Mouse (Mus musculus) spleen, adult 2 months (tissue): Measurements from ENCODE around the gene Ereg. TPM values are rescaled to one million over a fixed set of nuclear protein-coding genes. Genes with fewer than 3 reads are reported as not detected.
A peak's percentile ranks its signal among the peaks of the same experiment; 100 is the strongest.

ENCODE experiments used
- DNase-seq, 2 experiments: peaks; one replicate each; pipeline versions ENCODE4 v3.0.0 to v3.0.0-alpha.2; 2012 to 2021; ENCODE audit warnings: low spot score in 2 of 2, low read depth in 1 of 2
- H3K27ac ChIP-seq: fragments of 200-500 bp; 2 replicates; pipeline ENCODE4 v1.5.1; 2012; ENCODE audit warnings: low read length, inconsistent platforms; ENCODE audit not compliant: insufficient read depth
- H3K27me3 ChIP-seq: fragments of 200-500 bp; 2 replicates; pipeline ENCODE4 v1.6.1; 2012; ENCODE audit warnings: mild to moderate bottlenecking, moderate library complexity, low read length, inconsistent platforms; ENCODE audit not compliant: control insufficient read depth, insufficient read depth
- H3K36me3 ChIP-seq: fragments of 200-500 bp; 2 replicates; pipeline ENCODE4 v1.6.1; 2012; ENCODE audit warnings: mild to moderate bottlenecking, low read length, inconsistent platforms; ENCODE audit not compliant: control insufficient read depth, insufficient read depth
- H3K4me1 ChIP-seq: fragments of 200-500 bp; 2 replicates; pipeline ENCODE4 v1.6.1; 2011; ENCODE audit warnings: inconsistent platforms; ENCODE audit not compliant: control insufficient read depth, insufficient read depth, insufficient read length
- H3K4me3 ChIP-seq: fragments of 200-500 bp; 2 replicates; pipeline ENCODE4 v1.5.1; 2011; ENCODE audit warnings: mild to moderate bottlenecking, inconsistent platforms; ENCODE audit not compliant: insufficient read depth, insufficient read length; ENCODE audit errors: extremely low read depth
- CTCF ChIP-seq: fragments of 200-500 bp; IDR thresholded peaks from 2 replicates; pipeline ENCODE4 v1.5.1; 2011; ENCODE audit warnings: mild to moderate bottlenecking, inconsistent platforms; ENCODE audit not compliant: insufficient read depth, insufficient read length, insufficient replicate concordance; ENCODE audit errors: extremely low read depth
- POLR2A ChIP-seq: fragments of 200-500 bp; IDR thresholded peaks from 2 replicates; pipeline ENCODE4 v1.6.1; 2011; ENCODE audit warnings: low read depth, low read length, inconsistent platforms
- WGBS: fragments of 180-500 bp; shearing (Covaris S2); methylation state at CpG from one replicate; pipeline ENCODE4 v1.1.7; 2018; 5-methylcytosine and 5-hydroxymethylcytosine counted together
- polyA plus RNA-seq: library from polyadenylated mRNA; depleted of rRNA; stranded (reverse); fragments of >200 nt; gene quantifications from 2 replicates; pipeline ENCODE4 v1.2.3, GENCODE M21; 2012; rRNA removed

Gene Ereg
- polyA plus RNA-seq, 1 experiment, result not detected

- TF ChIP-seq POLR2A, result no peak
- TF ChIP-seq CTCF, result no peak
- Histone ChIP-seq H3K4me3 (no peak overlapping the region), H3K36me3 (no peaks in the 10 kb centered on the region), H3K4me1 (no peaks in the 10 kb centered on the region), H3K27ac (no peak overlapping the region), H3K27me3 (no peaks in the 10 kb centered on the region)
- no peak for DNase-seq
- 94% methylated on average over 1 of the region's 1 CpGs for WGBS
Observed at GRCm38 (mm10) chr5:91126623-91127022, 52.2 kb downstream of the Ereg start.

DNA sequence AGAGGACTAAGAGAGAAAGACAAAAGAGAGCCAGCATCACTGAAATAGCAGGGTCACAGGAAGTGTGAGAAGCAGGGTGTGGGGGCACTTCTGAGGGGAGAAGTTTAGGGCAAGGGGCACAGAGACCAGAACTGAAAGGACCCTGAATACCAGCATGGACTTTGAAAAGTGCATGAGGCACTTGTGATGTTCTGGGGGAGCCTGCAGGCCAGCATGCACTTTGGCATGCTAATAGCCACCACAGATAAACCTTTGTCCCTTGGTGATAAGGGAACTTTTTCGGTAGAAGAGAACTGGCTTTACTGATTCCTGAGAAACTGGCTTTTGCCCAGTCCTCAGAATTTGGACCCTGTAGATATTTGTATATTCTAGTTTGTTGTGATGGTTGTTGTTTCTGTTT, 60.5 kb downstream of the Ereg start:
- peaks cover 2% of the 10 kb centered on the region; the same call in 1 of the 2 replicates for H3K4me1 ChIP-seq
- no peak overlapping the region for H3K27ac ChIP-seq
- H3K36me3 ChIP-seq, result no peaks in the 10 kb centered on the region
- no peak for DNase-seq
- peaks cover 4% of the 10 kb centered on the region for H3K27me3 ChIP-seq
- WGBS, result 38% methylated on average over 1 of the region's 1 CpGs
- no peak overlapping the region for H3K4me3 ChIP-seq
- TF ChIP-seq POLR2A (no peak), CTCF (no peak)

DNA sequence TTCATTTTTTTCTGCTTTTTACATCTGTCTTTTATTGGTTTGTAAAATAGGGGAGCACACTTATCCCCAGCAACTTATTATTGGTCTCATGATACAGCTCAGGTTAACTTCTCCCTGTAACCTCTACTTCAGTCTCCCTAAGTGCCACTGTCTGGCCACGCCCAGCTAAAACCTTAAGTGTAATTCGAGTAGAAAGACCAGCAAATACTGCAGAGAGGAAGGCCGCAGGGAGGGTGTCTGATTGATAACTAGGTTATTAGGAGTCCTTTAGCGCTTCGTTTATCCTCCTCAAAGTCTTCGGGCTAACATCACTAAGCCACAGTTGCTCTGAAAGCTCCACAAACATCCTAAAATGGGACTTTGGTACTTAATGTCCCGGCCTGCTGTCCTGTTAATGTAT, 64.5 kb downstream of the Ereg start:
- peak overlapping the region; percentile 15; the same call in 1 of the 2 replicates for H3K4me3 ChIP-seq
- peaks cover 2% of the 10 kb centered on the region; the same call in 1 of the 2 replicates for H3K4me1 ChIP-seq
- H3K27ac ChIP-seq, result no peak overlapping the region
- DNase-seq, result no peak
- peaks cover 4% of the 10 kb centered on the region for H3K27me3 ChIP-seq
- no peak for TF ChIP-seq CTCF
- TF ChIP-seq POLR2A, result no peak
- no peaks in the 10 kb centered on the region for H3K36me3 ChIP-seq
- WGBS, result 13% methylated on average over 7 of the region's 7 CpGs

DNA sequence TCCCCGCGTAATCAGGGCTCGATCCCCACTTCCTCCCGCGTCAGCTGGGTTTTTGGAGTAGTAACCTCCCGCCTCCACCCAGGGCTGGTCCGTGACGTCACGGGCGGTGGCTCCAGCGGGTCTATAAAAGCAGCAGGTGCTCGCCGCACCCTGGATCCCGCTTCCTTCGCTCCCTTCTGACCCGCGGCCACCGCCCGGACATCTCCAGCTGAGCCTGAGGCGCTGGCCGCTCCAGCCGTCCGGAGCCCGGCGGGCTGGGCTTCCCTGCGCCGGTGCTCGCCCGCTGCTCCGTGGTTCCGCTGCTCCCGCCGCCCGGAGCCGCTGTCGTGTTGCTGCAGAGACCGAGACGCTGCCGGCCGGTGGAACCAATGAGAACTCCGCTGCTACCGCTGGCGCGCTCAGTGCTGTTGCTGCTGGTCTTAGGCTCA, 65.0 kb downstream of the Ereg start, which contains the start of gene Areg:
Areg (plus strand) TSS at position 154 of the 428 bp plus-strand sequence.
- TF ChIP-seq CTCF (no peak), POLR2A (no peak)
- Histone ChIP-seq H3K36me3 (no peaks in the 10 kb centered on the region), H3K27me3 (peaks cover 4% of the 10 kb centered on the region), H3K4me3 (peak within 1 kb of the TSS; percentile 15; the same call in 1 of the 2 replicates), H3K4me1 (peaks cover 2% of the 10 kb centered on the region; the same call in 1 of the 2 replicates), H3K27ac (no peak within 1 kb of the TSS)
- DNase-seq, result peak in 1 of 2 experiments; percentile 13
- WGBS, result 2% methylated on average over 43 of the region's 44 CpGs

GRCm38 (mm10) chr5:91140896-91141448, 66.5 kb downstream of the Ereg start:
- H3K36me3 ChIP-seq, result no peaks in the 10 kb centered on the region
- DNase-seq, result no peak
- H3K4me1 ChIP-seq, result peaks cover 2% of the 10 kb centered on the region; the same call in 1 of the 2 replicates
- no peak overlapping the region for H3K4me3 ChIP-seq
- peaks cover 4% of the 10 kb centered on the region for H3K27me3 ChIP-seq
- no peak overlapping the region for H3K27ac ChIP-seq
- TF ChIP-seq POLR2A (no peak), CTCF (no peak)
- 62% methylated on average over 13 of the region's 13 CpGs for WGBS

Other genes with a start within 250 kb of the Ereg start
- 1.1 and 2.5 TPM in 2 replicates for gene Cxcl1, start 183.4 kb upstream of the Ereg start, polyA plus RNA-seq
- gene Cxcl2, start 170.8 kb upstream of the Ereg start, polyA plus RNA-seq, result 1.1 and 1.2 TPM in 2 replicates
- gene Mthfd2l, start 143.5 kb upstream of the Ereg start, polyA plus RNA-seq, result 8.1 and 18.4 TPM in 2 replicates
- not detected in 2 replicates for gene Epgn, start 47.2 kb upstream of the Ereg start, polyA plus RNA-seq
- gene Areg, start 65.0 kb downstream of the Ereg start, polyA plus RNA-seq, result not detected in 2 replicates